Mouse (Mus musculus): ENCODE measurements at regions not wholly inside any gene's neighbourhood (a gene's known extent, or its start where the extent isn't known, plus 50 kb on each side); places are given as distances from the start of the nearest gene placed in this dataset.

DNA sequence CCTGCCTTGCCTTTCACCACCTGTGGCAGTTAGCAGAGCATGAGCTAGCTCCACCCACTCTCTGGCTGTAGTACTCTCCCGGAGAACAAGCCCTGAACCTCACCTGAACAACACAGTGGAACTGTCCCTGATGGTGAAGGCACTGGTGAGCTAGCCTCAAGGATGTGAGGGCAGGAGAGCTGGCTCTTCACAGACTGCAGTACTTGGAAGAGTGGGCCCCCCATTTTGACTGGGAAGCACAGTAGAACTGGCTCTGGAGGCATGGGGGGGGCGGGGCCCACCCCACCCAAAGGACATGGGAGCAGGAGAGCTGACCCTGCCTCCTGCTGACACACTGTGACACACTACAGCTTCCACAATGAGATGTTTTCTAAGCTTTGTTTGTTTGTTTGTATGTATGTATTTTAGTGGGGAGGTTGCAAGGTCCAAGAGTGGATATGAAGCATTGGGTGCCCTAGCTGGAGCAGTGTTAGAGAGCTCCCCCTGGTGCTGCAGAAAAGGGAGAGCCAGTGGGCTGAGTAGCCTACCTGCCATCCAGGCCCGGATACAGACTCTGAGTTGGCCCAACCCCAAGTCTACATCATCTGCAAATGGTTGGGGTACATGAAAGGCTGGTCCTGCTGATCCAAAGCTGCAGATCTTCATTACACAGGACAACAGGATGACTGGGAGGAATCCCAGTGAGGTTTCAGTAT is 86.4 kb upstream of the Galnt15 start:
- in situ Hi-C loops (cut with MboI, MseI) = no loop called here

DNA sequence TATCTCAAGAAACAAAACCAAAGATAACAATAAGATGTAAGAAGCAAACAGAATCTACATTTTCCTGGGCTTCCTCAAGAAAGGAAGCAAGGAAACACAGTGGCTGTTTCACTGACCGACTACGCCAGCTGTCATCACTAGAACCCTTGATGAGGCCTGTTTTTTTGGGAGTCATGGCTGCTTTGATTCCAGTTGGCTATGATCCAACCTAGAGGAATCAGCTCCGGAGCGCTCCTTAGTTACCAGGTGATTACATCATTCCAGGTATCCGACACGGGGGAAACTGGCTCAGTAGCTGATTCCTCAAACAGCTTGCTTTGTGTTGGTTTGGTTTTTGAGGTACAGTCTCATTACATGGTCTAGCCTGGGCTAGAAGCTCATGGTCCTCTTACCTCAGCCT is 84.1 kb upstream of the Galnt15 start:
- in situ Hi-C loops (cut with MboI, MseI) = loop anchor here in 1 of 2 experiments (5.0 kb wide), 1 partner anchor 142 kb away; no protein-coding TSS in a partner anchor

DNA sequence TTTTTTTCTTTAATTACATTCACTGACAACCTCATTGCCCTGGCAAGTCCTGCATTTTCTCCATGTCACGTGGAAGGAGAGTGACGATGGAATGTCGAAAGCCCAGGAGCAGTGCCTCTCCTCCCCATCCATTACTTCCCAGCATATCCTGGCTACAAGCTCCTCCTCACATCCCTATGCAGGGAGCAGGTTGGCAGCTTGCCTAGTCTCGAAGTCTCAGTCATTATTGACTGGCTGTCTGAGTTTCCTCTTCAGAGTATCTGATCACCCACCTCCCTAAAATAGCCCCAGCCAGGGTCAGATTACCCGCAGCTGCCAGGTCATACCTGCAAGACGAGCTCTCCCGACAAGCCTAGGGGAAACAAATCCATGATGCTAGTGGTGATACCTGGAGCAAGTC is 83.7 kb upstream of the Galnt15 start:
- in situ Hi-C loops (cut with MboI, MseI) = loop anchor here in 1 of 2 experiments (5.0 kb wide), 1 partner anchor 143 kb away; no protein-coding TSS in a partner anchor

DNA sequence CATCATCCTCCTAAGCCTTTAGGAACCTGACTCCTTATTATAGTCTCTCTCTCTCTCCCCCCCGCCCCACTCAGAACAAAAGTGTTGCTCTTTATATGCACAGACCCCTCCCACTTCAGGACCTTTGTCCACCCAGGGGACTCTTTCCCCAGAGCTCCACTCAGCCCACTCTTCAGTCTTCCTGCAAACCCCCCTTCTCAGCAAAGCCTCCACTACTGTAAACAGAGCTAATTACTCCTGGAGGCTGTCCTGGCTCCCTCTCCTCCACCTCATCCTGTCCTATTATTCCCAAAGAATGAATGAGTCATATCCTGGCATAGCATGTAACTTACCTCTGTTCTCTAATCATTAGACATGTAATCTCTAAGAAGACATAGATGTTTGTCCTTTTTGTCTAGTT is 82.8 kb upstream of the Galnt15 start:
- in situ Hi-C loops (cut with MboI, MseI) = loop anchor here in 1 of 2 experiments (5.0 kb wide), 1 partner anchor 144 kb away; no protein-coding TSS in a partner anchor

DNA sequence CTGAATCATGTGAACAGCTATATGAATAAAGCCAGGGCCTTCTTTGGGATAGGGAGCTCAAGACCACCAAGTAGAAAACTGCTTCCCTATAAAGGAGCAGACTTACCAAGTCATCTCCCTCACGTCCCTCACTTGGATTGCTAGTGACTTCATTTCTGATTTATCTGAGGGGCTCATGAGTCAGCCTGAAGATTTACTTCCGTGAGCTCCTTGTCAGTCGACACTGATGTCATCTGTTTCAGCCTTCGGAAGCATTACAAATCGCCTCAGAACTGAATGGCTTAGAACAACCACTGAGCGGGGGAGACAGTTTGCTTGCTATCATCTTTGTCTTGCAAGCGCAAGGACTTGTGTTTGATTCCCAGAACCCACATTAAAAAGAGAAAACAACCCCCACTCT is 81.5 kb upstream of the Galnt15 start:
- in situ Hi-C loops (cut with MboI, MseI) = loop anchor here in 1 of 2 experiments (5.0 kb wide), 1 partner anchor 145 kb away; no protein-coding TSS in a partner anchor

DNA sequence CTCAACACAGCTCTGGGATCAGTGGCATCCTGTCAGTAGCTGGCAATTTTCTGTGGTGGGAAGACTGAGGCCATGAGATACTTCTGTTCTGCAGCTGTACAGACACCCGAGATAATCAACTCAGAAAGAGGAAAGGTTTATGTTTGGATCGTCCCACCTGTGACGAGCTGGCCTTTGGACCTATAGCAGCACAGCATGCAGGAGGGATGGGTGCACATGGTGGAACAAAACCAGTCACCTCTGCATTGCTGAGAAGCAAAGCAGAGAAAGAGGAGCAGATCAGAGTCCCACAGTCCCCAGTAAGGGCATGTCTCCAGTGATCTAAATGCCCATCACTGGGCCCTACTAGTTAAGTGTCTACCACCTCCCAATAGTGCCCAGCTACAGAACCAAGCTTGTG is 76.9 kb upstream of the Galnt15 start:
- in situ Hi-C loops (cut with MboI, MseI) = loop anchor here (10.0 kb wide), 2 partner anchors 83 to 297 kb away; no protein-coding TSS in a partner anchor

DNA sequence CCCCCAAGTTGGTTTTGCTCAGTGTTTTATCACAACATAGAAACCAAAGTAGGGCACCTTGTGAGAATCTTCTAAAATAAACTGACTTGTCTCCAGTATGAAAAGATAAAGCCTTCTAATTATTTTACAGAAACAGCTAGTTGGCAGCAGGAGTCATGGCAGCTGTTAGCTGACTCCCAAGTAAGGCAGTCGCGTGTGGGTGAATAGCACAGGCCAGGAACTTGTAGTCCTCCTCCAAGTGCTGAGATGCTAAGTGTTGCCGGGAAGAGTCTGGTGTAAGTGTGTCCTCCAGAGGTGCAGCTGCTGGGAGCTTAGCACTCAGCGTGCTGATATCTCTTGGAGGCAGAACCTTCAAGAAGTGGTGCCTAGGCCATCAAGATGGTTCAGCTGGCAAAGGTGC is 75.0 kb upstream of the Galnt15 start:
- in situ Hi-C loops (cut with MboI, MseI) = loop anchor here (10.0 kb wide), 2 partner anchors 81 to 299 kb away; no protein-coding TSS in a partner anchor

DNA sequence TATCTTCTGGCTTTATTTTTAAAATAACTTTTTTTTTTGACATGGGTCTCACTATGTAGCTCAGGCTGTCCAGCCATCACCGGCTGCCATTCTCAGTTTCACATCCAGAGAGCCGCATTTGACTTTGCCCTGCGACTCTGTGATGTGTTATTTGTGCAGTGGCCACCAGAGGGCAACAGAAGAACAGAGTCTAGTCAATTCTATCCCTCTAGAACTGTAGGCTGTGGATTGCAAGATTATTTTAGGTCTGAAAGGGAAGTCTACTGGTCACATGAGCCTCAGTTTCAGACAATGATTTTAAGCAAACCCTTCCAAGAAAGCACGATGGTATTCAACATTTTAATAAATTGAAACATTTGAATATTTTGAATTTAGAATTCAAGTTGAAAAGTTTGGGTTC is 73.8 kb upstream of the Galnt15 start:
- in situ Hi-C loops (cut with MboI, MseI) = loop anchor here (5.0 to 10.0 kb wide), 5 partner anchors 73 to 300 kb away; no protein-coding TSS in a partner anchor

DNA sequence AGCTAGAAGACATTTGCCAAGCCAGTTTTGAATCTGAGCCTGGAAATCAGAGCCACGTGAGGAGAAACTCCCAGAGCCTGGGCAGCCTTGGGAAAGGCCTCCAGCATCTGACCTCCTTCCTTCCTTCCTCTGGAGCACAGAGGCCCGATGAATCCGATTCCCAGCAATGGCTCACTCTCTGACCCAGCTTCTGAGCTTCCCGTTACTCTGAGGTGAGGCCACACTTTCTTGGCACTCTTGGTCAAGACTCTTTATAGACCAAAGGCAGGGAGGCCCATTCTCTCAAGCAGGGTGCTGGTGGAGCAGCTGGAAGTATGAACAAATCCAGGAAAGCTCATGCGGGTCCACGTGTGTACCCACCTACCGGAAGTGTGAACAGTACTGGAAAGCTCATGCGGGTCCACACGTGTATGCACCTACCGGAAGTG is 71.6 kb upstream of the Galnt15 start:
- in situ Hi-C loops (cut with MboI, MseI) = loop anchor here (5.0 to 10.0 kb wide), 5 partner anchors 75 to 302 kb away; no protein-coding TSS in a partner anchor

DNA sequence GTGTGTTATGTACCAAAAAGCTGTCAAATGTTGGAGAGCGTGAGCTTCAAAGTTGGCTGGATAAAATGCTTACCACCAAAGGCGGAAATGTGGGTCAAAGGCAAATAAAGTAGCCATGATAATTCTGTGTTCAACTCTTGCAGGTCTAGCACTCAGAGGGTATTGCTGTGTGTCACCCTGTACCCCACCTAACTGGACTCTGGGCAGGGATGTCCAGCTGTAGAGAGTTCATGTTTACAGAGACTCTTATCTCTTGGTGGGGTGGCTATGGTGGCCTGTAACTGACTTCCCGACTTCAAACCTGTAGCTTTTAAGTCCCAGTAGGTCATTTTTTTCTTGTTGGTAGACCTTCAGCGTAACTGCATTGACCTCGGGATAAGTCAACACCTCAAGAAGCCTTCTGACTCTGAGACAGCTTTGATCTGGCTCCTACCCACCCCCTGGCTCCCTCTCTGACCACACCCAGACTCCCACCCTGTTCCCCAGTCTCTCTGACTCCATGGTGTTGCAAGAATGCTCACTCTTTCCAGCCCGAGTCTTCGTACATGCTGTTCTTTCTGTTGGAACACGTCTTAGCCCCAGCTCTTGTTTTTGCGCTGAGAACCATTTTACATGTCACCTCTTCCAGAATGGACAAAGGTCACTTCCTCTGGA is 68.5 kb upstream of the Galnt15 start:
- in situ Hi-C loops (cut with MboI, MseI) = no loop called here

DNA sequence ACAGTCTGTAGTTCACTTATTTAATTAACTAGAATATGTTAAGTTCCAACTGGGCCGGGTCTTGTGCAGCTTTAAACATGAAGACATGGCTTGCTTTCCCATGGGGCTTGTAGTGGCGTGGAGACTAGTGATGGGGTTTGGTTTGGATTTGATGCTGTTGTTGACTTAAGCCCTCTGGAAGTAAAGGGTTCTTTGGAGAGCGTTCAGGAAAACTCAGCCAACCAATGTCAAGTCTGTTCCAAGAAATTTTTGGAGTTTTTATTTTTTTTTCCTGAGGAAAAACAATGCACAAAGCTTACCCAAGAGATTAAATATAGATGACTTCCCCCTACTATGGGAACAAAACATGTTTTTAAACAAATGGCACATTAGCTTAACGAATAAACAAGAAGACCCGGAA is 67.3 kb upstream of the Galnt15 start:
- in situ Hi-C loops (cut with MboI, MseI) = no loop called here

DNA sequence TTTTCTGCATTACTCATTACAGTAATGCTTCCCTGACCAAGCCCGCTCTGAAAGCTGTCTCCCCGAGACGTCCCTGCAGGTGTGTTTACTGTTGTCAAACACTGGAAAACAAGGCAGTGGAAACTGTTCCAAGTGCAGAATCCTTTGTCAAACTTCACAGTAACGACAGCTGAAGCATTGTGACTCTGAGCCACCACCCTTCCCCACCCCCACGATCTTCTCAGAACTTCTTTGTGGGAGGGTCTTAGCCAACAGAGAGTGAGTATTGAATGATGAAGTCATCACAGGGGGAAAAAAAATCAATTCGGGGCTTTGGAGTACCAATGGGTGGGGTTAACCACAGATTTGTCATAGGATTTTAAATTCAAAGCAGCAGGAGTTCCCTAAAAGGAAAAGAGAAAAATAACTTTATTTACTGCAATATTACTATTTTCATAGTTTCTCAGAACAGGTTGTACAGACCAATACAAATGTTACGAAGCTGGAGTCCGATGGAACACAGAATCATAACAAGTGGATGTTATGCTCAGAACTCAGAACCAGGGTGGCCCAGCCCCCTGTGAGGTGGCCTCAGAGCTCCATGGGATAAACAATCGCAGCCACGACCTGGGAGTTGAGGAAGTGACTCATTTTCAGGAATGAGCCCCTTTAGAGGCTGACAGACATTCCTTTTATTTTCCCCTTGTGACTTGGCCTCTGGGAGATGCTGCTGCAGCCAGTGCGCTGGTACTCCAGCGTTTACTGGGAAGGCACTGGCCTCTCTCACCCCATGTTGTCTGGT is 65.5 kb upstream of the Galnt15 start:
- in situ Hi-C loops (cut with MboI, MseI) = no loop called here

DNA sequence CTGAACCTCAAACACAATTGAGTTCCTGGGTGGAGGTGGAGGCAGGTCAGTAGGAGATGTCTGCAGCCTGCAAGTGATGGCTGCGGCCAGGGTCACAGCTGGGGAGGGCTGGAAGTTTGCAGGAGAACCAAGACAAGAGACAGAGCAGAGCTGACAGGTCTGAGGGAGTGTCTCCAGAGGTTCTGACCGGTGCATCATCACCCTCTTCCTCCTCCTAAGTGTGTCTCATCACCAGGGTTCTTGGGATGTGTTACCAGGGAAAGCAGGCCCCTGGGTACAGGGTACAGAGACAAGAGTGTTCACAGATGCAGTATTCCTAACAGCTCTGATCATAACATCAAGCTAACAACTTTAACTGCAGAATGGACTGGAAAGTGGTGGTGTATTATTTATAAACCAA is 64.7 kb upstream of the Galnt15 start:
- in situ Hi-C loops (cut with MboI, MseI) = no loop called here

DNA sequence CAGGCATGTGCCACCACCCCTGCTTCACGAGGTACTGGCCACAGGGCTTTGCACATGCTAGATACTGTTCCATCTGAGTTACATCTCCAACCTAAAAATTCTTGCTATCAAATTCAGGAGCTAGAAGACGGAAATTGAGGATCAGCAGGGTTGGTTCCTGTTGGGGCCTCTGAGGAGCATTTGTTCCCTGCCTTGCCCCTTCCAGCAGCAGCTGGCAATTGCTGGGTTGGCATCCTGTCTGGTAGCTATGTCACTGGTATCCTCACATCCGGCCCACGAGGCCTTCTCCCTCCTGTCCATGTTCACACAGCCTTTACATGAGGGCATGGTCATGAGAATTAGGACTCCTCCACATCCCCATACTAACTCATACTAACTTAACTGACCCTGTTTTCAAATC is 64.0 kb upstream of the Galnt15 start:
- in situ Hi-C loops (cut with MboI, MseI) = no loop called here

DNA sequence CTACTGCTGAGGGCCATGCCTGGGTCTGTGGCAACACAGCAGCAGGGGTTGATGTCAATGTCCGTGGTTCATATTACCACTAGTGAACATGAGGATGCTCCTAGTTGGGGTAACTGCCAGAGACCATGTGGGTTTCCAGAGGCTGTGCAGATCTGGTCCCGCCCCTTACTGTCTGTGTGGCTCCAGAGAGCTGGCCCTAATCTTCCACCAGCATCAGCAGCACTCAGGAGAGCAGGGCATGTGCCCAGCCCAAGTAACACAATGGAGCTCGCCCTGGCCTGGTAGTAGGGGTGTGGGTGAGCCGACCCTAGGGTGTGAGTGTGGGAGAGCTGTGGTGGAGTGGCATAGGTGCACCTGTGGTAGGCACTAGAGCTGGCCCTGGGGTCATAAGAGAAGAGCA is 59.3 kb upstream of the Galnt15 start:
- in situ Hi-C loops (cut with MboI, MseI) = no loop called here

DNA sequence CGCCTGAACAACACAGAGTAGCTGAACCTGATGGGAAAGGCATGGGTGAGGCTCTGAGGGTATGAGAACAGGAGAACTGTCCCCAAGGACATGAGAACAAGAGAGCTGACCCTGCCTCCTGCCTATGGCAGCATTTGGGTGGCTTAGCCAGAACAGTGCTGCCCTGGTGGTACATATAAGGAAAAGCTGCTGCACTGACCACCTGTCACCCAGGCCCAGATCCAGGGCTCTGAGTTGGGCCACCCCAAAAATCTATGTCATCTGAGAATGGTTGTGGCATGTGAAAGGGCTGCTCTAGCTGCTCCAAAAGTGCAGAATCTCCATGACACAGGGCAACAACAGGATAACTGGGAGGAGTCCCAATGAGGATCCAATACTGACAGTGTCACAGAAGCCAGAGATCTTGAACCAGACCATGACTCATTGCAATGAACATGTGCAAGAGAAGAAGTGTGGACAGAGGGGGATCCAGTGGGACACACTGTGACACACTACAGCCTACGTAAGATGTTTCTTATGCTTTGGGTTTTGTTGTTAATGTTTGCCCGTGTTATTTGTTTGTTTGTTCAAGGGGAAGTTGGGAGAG is 58.5 kb upstream of the Galnt15 start:
- in situ Hi-C loops (cut with MboI, MseI) = no loop called here

DNA sequence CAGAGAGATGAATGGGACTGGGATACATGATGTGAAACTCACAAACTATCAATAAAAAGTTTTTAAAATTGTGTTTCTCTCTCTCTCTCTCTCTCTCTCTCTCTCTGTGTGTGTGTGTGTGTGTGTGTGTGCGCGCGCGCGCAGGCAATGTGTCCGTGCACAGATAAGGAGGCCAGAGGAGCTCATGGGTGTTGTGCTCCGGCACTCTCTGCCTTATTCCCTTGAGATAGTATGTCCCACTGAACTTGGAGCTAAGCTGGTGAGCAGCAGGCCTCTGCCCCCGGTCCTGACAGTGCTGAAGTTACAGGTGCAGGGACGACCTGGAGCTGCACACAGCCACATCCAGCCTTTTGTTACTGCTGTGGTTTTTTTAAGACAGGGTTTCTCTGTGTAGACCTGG is 57.9 kb upstream of the Galnt15 start:
- in situ Hi-C loops (cut with MboI, MseI) = no loop called here

DNA sequence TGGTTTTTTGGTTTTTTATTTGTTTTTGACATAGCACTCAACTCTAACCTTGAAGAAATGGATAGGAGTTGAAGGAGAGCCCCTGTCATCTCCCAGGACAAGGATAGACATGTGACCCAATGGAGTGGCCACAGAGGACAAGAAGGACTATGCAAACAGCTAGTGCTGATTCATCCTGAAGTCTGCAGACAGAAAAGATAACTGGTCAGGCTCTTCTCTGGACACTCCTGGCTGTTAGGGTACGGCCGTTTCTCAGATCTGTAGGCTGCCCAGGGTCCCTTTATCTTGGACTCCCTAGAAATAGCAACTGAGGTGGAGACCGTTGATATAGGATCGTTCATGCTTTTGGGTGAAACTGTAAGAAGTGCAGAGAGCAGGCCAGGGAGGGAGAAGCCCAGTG is 55.1 kb upstream of the Galnt15 start:
- in situ Hi-C loops (cut with MboI, MseI) = no loop called here

DNA sequence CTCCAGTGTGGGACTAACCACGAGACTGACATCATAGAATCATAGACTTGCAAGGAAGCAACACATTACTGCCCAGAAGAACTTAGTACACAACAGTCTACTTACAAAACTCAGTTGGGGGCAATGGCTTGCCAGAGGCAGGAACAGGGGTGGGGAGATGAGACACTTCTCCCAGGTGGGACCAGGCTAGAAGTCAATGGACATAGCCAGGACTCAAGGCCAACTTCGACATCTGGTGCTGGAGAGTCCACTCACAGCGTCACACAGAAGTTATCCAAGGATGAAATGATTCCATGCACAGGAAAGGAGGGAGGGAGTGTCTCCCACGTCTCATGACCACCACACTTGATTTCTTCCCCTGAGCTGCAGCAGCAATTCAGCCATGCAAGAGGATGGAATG is 50.6 kb upstream of the Galnt15 start:
- in situ Hi-C loops (cut with MboI, MseI) = no loop called here

DNA sequence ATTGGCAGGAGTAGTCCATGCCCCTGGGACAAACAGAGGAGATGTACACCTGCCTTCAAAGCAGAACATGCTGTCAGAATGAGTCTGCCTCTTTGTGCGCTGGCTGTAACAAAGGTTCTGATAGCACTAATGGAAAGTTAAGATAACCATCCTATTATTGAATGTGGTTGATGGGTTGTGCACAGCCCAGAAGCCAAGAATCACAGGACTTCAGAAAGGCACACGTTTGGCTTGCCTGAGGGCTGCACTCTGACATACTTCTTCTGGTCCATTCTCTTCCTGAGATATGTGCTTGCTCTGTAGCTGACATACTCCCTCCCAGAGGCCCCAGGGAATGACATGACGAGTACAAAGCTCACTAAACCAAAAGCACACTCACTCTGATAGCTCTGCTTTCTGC is 50.1 kb upstream of the Galnt15 start:
- in situ Hi-C loops (cut with MboI, MseI) = no loop called here
